Mouse (Mus musculus) adrenal gland, adult 18-20 months (tissue): ENCODE results near the gene Gm21294. TPM values are rescaled to one million over a fixed set of nuclear protein-coding genes. Genes with fewer than 3 reads are reported as not detected.
"Not testable (repeated sequence)": the region's sequence is repeated elsewhere in the genome, so short reads cannot be mapped to it uniquely, and the experiment has no call there.

Experiments used
- DNase-seq, 2 experiments: peaks; one replicate each; pipeline ENCODE4 v3.0.0; 2021 to 2022; ENCODE audit warnings: low spot score in 2 of 2
- long read RNA-seq, 2 experiments: library from polyadenylated mRNA; stranded (forward); transcript quantifications; one replicate each; pipeline ENCODE4 v2.0.0; 2021
- total RNA-seq, 2 experiments: library from RNA; stranded (reverse); gene quantifications; 1 replicate in 1 of 2; 2 replicates in 1 of 2; pipeline ENCODE4 v1.2.3; 2021

Gm21294 gene
- not detected for total RNA-seq
- long read RNA-seq, experiment 1: 0 reads
- long read RNA-seq, experiment 2: 0 reads

GRCm38 (mm10) chrY:89052506-89052905 is at the start of gene Gm21294:
Gm21294 (plus strand) TSS chrY:89052806.
- not testable (repeated sequence) for DNase-seq

GRCm38 (mm10) chrY:89126246-89126645 is 73.6 kb downstream of the Gm21294 start:
- DNase-seq: peak; percentile 5 to 6
